Mouse (Mus musculus) liver, adult 2 months (tissue): ENCODE measurements around the gene Dock9.

ENCODE experiments used
- CTCF ChIP-seq: fragments of 200-500 bp; IDR thresholded peaks from 2 replicates; pipeline ENCODE4 v1.5.1; 2011; ENCODE audit warnings: low read depth, low read length, control low read depth
- POLR2A ChIP-seq: fragments of 200-500 bp; IDR thresholded peaks from 2 replicates; pipeline ENCODE4 v1.6.1; 2011; ENCODE audit warnings: low read length, control low read depth; ENCODE audit not compliant: insufficient read depth; ENCODE audit errors: extremely low read depth

GRCm38 (mm10) chr14:121547745-121548144 is 249.9 kb downstream of the Dock9 start:
- TF ChIP-seq CTCF (no peak), POLR2A (no peak)
